Mouse (Mus musculus) midbrain, embryonic 16.5 days (tissue): ENCODE data around the gene Aes. TPM values are rescaled to one million over a fixed set of nuclear protein-coding genes. Genes with fewer than 3 reads are reported as not detected.

ENCODE experiments used
- ATAC-seq: fragments of 200-750 bp; cut with Nextera tagmentation; 2 replicates; pipeline ENCODE4 v1.8.0; 2017; ENCODE audit warnings: moderate TSS enrichment
- H3K27ac ChIP-seq: fragments of 300-500 bp; sonication (generic); 2 replicates; pipeline ENCODE4 v1.5.1; 2014; ENCODE audit warnings: mild to moderate bottlenecking, low read length, mixed read lengths
- H3K27me3 ChIP-seq: fragments of 300-500 bp; sonication (generic); 2 replicates; pipeline ENCODE4 v1.6.1; 2014; ENCODE audit warnings: low read depth, low read length, mixed read lengths; ENCODE audit not compliant: control insufficient read depth, insufficient read depth
- H3K36me3 ChIP-seq: fragments of 300-500 bp; sonication (generic); 2 replicates; pipeline ENCODE4 v1.6.1; 2014; ENCODE audit warnings: mild to moderate bottlenecking, low read length, moderate library complexity, mixed read lengths; ENCODE audit not compliant: control insufficient read depth, insufficient read depth
- H3K4me1 ChIP-seq: fragments of 300-500 bp; sonication (generic); 2 replicates; pipeline ENCODE4 v1.6.1; 2014; ENCODE audit warnings: mild to moderate bottlenecking, low read length, mixed read lengths; ENCODE audit not compliant: control insufficient read depth, insufficient read depth
- H3K4me2 ChIP-seq: fragments of 300-500 bp; sonication (generic); 2 replicates; pipeline ENCODE4 v1.6.1; 2014; ENCODE audit warnings: mild to moderate bottlenecking, low read length, mixed read lengths
- H3K4me3 ChIP-seq: fragments of 300-500 bp; sonication (generic); 2 replicates; pipeline ENCODE4 v1.5.1; 2014; ENCODE audit warnings: low read depth, mild to moderate bottlenecking, low read length, moderate library complexity, mixed read lengths
- H3K9ac ChIP-seq: fragments of 300-500 bp; sonication (generic); 2 replicates; pipeline ENCODE4 v1.6.1; 2014; ENCODE audit warnings: low read depth, low read length, mixed read lengths
- H3K9me3 ChIP-seq: fragments of 300-500 bp; sonication (generic); replicated peaks from 2 replicates; pipeline ENCODE4 v1.6.1; 2014; ENCODE audit warnings: mild to moderate bottlenecking, low read length, mixed read lengths; ENCODE audit not compliant: control insufficient read depth, poor library complexity, severe bottlenecking
- WGBS: fragments of 180-500 bp; shearing (Covaris S2); extraction: QIAGEN DNeasy Blood & Tissue Kit; methylation state at CpG from one replicate; pipeline ENCODE4 v1.1.7; 2014; 5-methylcytosine and 5-hydroxymethylcytosine counted together
- polyA plus RNA-seq: library from polyadenylated mRNA; unstranded; fragments of >200 nt; fragmentation: Nextera tagmentation; extraction: Ambion mirVana; gene quantifications from 2 replicates; pipeline ENCODE4 v1.2.1, GENCODE M21; 2015

Gene Aes
- polyA plus RNA-seq, 1 experiment from 2014 or later: 706 TPM

GRCm38 (mm10) chr10:81524051-81524605 lies 35.2 kb upstream of the Aes start, which contains the start of gene Gna15:
Gna15 (minus strand) TSS chr10:81524225.
- Histone ChIP-seq H3K27me3 (0 out of 2 replicates have a peak, but pooled peaks cover 3% of the 10 kb centered on the region), H3K4me2 (no peak within 1 kb of the TSS), H3K9me3 (no peaks in the 10 kb centered on the region), H3K9ac (no peak within 1 kb of the TSS), H3K36me3 (peaks cover under 1% of the 10 kb centered on the region; the same call in 1 of the 2 replicates), H3K4me3 (no peak within 1 kb of the TSS), H3K4me1 (no peaks in the 10 kb centered on the region), H3K27ac (no peak within 1 kb of the TSS)
- ATAC-seq: no peak
- WGBS: 16% methylated on average over 8 of the region's 9 CpGs

- WGBS: 74% methylated on average over 11 of the region's 13 CpGs
Observed at GRCm38 (mm10) chr10:81525017-81525694, 34.1 kb upstream of the Aes start.

GRCm38 (mm10) chr10:81526779-81527178 lies 32.5 kb upstream of the Aes start:
- 12% methylated on average over 14 of the region's 14 CpGs for WGBS
- ATAC-seq: no peak

More at GRCm38 (mm10) chr10:81525017-81525694, 34.1 kb upstream of the Aes start:
- Histone ChIP-seq H3K9me3 (no peaks in the 10 kb centered on the region), H3K4me3 (no peak overlapping the region), H3K9ac (no peak overlapping the region), H3K36me3 (peaks cover 8% of the 10 kb centered on the region), H3K27ac (no peak overlapping the region), H3K27me3 (0 out of 2 replicates have a peak, but pooled peaks cover 3% of the 10 kb centered on the region), H3K4me1 (no peaks in the 10 kb centered on the region), H3K4me2 (no peak overlapping the region)
- no peak for ATAC-seq

GRCm38 (mm10) chr10:81534826-81535225 lies 24.5 kb upstream of the Aes start:
- no peak overlapping the region for H3K27ac ChIP-seq

More at GRCm38 (mm10) chr10:81526779-81527178, 32.5 kb upstream of the Aes start:
- Histone ChIP-seq H3K9me3 (no peaks in the 10 kb centered on the region), H3K27ac (no peak overlapping the region), H3K4me2 (no peak overlapping the region), H3K27me3 (0 out of 2 replicates have a peak, but pooled peaks cover 3% of the 10 kb centered on the region), H3K9ac (no peak overlapping the region), H3K4me1 (no peaks in the 10 kb centered on the region), H3K4me3 (no peak overlapping the region), H3K36me3 (peaks cover 8% of the 10 kb centered on the region)

GRCm38 (mm10) chr10:81536734-81537133 lies 22.6 kb upstream of the Aes start:
- Histone ChIP-seq H3K9me3 (no peaks in the 10 kb centered on the region), H3K4me3 (no peak overlapping the region), H3K27me3 (no peaks in the 10 kb centered on the region), H3K4me2 (no peak overlapping the region), H3K36me3 (peaks cover 7% of the 10 kb centered on the region), H3K27ac (no peak overlapping the region), H3K9ac (no peak overlapping the region), H3K4me1 (peaks cover under 1% of the 10 kb centered on the region; the same call in 1 of the 2 replicates)
- WGBS: 77% methylated on average over 6 of the region's 6 CpGs
- ATAC-seq: no peak

More at GRCm38 (mm10) chr10:81534826-81535225, 24.5 kb upstream of the Aes start:
- peaks cover 7% of the 10 kb centered on the region for H3K36me3 ChIP-seq
- H3K4me1 ChIP-seq: no peaks in the 10 kb centered on the region; the same call in 1 of the 2 replicates
- H3K4me2 ChIP-seq: no peak overlapping the region
- no peak for ATAC-seq
- H3K9me3 ChIP-seq: no peaks in the 10 kb centered on the region
- H3K9ac ChIP-seq: no peak overlapping the region
- 74% methylated on average over 16 of the region's 16 CpGs for WGBS
- H3K27me3 ChIP-seq: no peaks in the 10 kb centered on the region
- H3K4me3 ChIP-seq: no peak overlapping the region

- Histone ChIP-seq H3K4me3 (no peak overlapping the region), H3K4me2 (no peak overlapping the region), H3K36me3 (peaks cover 4% of the 10 kb centered on the region), H3K4me1 (peaks cover 6% of the 10 kb centered on the region), H3K9me3 (no peaks in the 10 kb centered on the region), H3K27ac (no peak overlapping the region), H3K27me3 (no peaks in the 10 kb centered on the region), H3K9ac (no peak overlapping the region)
- ATAC-seq: no peak
- 92% methylated on average over 2 of the region's 2 CpGs for WGBS
Observed at GRCm38 (mm10) chr10:81537429-81537828, 21.9 kb upstream of the Aes start.

GRCm38 (mm10) chr10:81538321-81539048 lies 20.8 kb upstream of the Aes start:
- H3K4me3 ChIP-seq: no peak overlapping the region
- 90% methylated on average over 3 of the region's 3 CpGs for WGBS
- no peak overlapping the region for H3K9ac ChIP-seq
- H3K9me3 ChIP-seq: no peaks in the 10 kb centered on the region
- H3K27ac ChIP-seq: no peak overlapping the region
- H3K4me2 ChIP-seq: no peak overlapping the region
- no peaks in the 10 kb centered on the region; the same call in 1 of the 2 replicates for H3K36me3 ChIP-seq
- no peak for ATAC-seq
- no peaks in the 10 kb centered on the region for H3K27me3 ChIP-seq
- H3K4me1 ChIP-seq: peaks cover 17% of the 10 kb centered on the region

GRCm38 (mm10) chr10:81541363-81541762 lies 17.9 kb upstream of the Aes start:
- H3K27me3 ChIP-seq: no peaks in the 10 kb centered on the region
- H3K27ac ChIP-seq: no peak overlapping the region
- H3K4me2 ChIP-seq: no peak overlapping the region
- WGBS: 89% methylated on average over 5 of the region's 5 CpGs
- H3K9me3 ChIP-seq: no peaks in the 10 kb centered on the region
- no peak overlapping the region for H3K9ac ChIP-seq
- no peak overlapping the region for H3K4me3 ChIP-seq
- no peak for ATAC-seq
- no peaks in the 10 kb centered on the region for H3K36me3 ChIP-seq
- H3K4me1 ChIP-seq: peaks cover 23% of the 10 kb centered on the region
